Mouse (Mus musculus) MEL (cell line): Measurements from ENCODE around the gene Rapgef1. TPM values are rescaled to one million over a fixed set of nuclear protein-coding genes. Genes with fewer than 3 reads are reported as not detected.

ENCODE experiments used
- DNase-seq: peaks from one replicate; pipeline ENCODE4 v3.0.0; 2011; ENCODE audit warnings: low read depth, low spot score
- H3K27ac ChIP-seq: 2 replicates; pipeline ENCODE4 v1.5.1; 2012; ENCODE audit warnings: low read depth, mild to moderate bottlenecking, control low read depth, low read length, moderate library complexity; ENCODE audit not compliant: control insufficient read depth
- H3K27me3 ChIP-seq, 2 experiments: fragments of 150-350 bp in 1 of 2; sonication (generic) in 1 of 2; 2 replicates each; pipeline ENCODE4 v1.6.1; 2012; ENCODE audit warnings: low read length in 2 of 2, mild to moderate bottlenecking in 2 of 2, improper control_type of control experiment in 1 of 2, moderate library complexity in 1 of 2; ENCODE audit not compliant: insufficient read depth in 2 of 2, control insufficient read depth in 1 of 2
- H3K36me3 ChIP-seq, 2 experiments: 2 replicates each; pipeline ENCODE4 v1.6.1; 2012 to 2014; ENCODE audit warnings: low read length in 2 of 2, improper control_type of control experiment in 1 of 2, inconsistent platforms in 1 of 2, mild to moderate bottlenecking in 1 of 2; ENCODE audit not compliant: insufficient read depth in 2 of 2, control insufficient read depth in 1 of 2
- H3K4me1 ChIP-seq, 2 experiments: fragments of 150-350 bp in 1 of 2; sonication (generic) in 1 of 2; 2 replicates each; pipeline ENCODE4 v1.6.1; 2012; ENCODE audit warnings: low read length in 2 of 2, improper control_type of control experiment in 1 of 2, mild to moderate bottlenecking in 1 of 2; ENCODE audit not compliant: insufficient read depth in 2 of 2, control insufficient read depth in 1 of 2
- H3K4me3 ChIP-seq, 2 experiments: fragments of 150-350 bp in 1 of 2; sonication (generic) in 1 of 2; 2 replicates each; pipeline ENCODE4 v1.5.1; 2012; ENCODE audit warnings: low read depth in 2 of 2, low read length in 2 of 2, mild to moderate bottlenecking in 2 of 2, moderate library complexity in 2 of 2, control low read depth in 1 of 2, improper control_type of control experiment in 1 of 2; ENCODE audit not compliant: control insufficient read depth in 1 of 2, insufficient read depth in 1 of 2
- H3K79me2 ChIP-seq: 2 replicates; pipeline ENCODE4 v1.6.1; 2012; ENCODE audit warnings: mild to moderate bottlenecking, low read length, moderate library complexity; ENCODE audit not compliant: control insufficient read depth, poor library complexity, insufficient read depth
- H3K9ac ChIP-seq: 2 replicates; pipeline ENCODE4 v1.6.1; 2012; ENCODE audit warnings: low read depth, mild to moderate bottlenecking, control low read depth, low read length, moderate library complexity; ENCODE audit not compliant: control insufficient read depth, poor library complexity, severe bottlenecking
- H3K9me3 ChIP-seq: fragments of 150-350 bp; sonication (generic); replicated peaks from 2 replicates; pipeline ENCODE4 v1.6.1; 2012; ENCODE audit warnings: mild to moderate bottlenecking, low read length, improper control_type of control experiment, moderate library complexity; ENCODE audit not compliant: insufficient read depth
- CHD2 ChIP-seq: IDR thresholded peaks from 2 replicates; pipeline ENCODE4 v1.6.1; 2011; ENCODE audit warnings: low read length, improper control_type of control experiment
- JUND ChIP-seq: IDR thresholded peaks from 2 replicates; pipeline ENCODE4 v1.6.1; 2011; ENCODE audit warnings: low read depth, mild to moderate bottlenecking, improper control_type of control experiment, low read length
- KAT2A ChIP-seq: conservative IDR thresholded peaks from 2 replicates; pipeline ENCODE4 v1.6.1; 2012; ENCODE audit warnings: low read depth, low read length, improper control_type of control experiment, inconsistent platforms
- MAFK ChIP-seq: IDR thresholded peaks from 2 replicates; pipeline ENCODE4 v1.6.1; 2011; ENCODE audit warnings: low read depth, mild to moderate bottlenecking, low read length, improper control_type of control experiment, borderline replicate concordance
- MAZ ChIP-seq: IDR thresholded peaks from 2 replicates; pipeline ENCODE4 v1.6.1; 2012; ENCODE audit warnings: low read depth, mild to moderate bottlenecking, inconsistent platforms, low read length, improper control_type of control experiment
- MEF2A ChIP-seq: IDR thresholded peaks from 2 replicates; pipeline ENCODE4 v1.6.1; 2014; ENCODE audit warnings: low read depth, mild to moderate bottlenecking, inconsistent platforms, low read length, improper control_type of control experiment; ENCODE audit not compliant: poor library complexity, insufficient replicate concordance, severe bottlenecking; ENCODE audit errors: extremely low read depth
- MXI1 ChIP-seq: IDR thresholded peaks from 2 replicates; pipeline ENCODE4 v1.6.1; 2011; ENCODE audit warnings: mild to moderate bottlenecking, low read depth, low read length, improper control_type of control experiment
- MYB ChIP-seq: IDR thresholded peaks from 2 replicates; pipeline ENCODE4 v1.6.1; 2011; ENCODE audit warnings: mild to moderate bottlenecking, low read depth, low read length, improper control_type of control experiment
- MYC ChIP-seq: IDR thresholded peaks from 2 replicates; pipeline ENCODE4 v1.6.1; 2011; ENCODE audit warnings: low read depth, mild to moderate bottlenecking, low read length, improper control_type of control experiment, moderate library complexity
- NELFE ChIP-seq: IDR thresholded peaks from 2 replicates; pipeline ENCODE4 v1.6.1; 2011; ENCODE audit warnings: low read depth, low read length, improper control_type of control experiment
- NRF1 ChIP-seq: IDR thresholded peaks from 2 replicates; pipeline ENCODE4 v1.6.1; 2014; ENCODE audit warnings: low read depth, mild to moderate bottlenecking, inconsistent platforms, low read length, improper control_type of control experiment, moderate library complexity; ENCODE audit not compliant: poor library complexity, insufficient read depth, severe bottlenecking
- POLR2A ChIP-seq, 2 experiments: IDR thresholded peaks; 2 replicates each; pipeline ENCODE4 v1.6.1; 2011 to 2012; ENCODE audit warnings: low read length in 2 of 2, mild to moderate bottlenecking in 2 of 2, control low read depth in 1 of 2, improper control_type of control experiment in 1 of 2, low read depth in 1 of 2, moderate library complexity in 1 of 2; ENCODE audit not compliant: control insufficient read depth in 1 of 2, insufficient read depth in 1 of 2, poor library complexity in 1 of 2
- POLR2AphosphoS2 ChIP-seq: IDR thresholded peaks from 2 replicates; pipeline ENCODE4 v1.6.1; 2011; ENCODE audit warnings: low read length, improper control_type of control experiment
- POLR2AphosphoS5 ChIP-seq: IDR thresholded peaks from 2 replicates; pipeline ENCODE4 v1.6.1; 2012; ENCODE audit warnings: low read depth, borderline replicate concordance, mild to moderate bottlenecking, inconsistent platforms, low read length, moderate library complexity, mixed read lengths
- RAD21 ChIP-seq: IDR thresholded peaks from 2 replicates; pipeline ENCODE4 v1.6.1; 2011; ENCODE audit warnings: mild to moderate bottlenecking, low read depth, low read length, improper control_type of control experiment
- RCOR1 ChIP-seq: IDR thresholded peaks from 2 replicates; pipeline ENCODE4 v1.6.1; 2012; ENCODE audit warnings: low read depth, mild to moderate bottlenecking, inconsistent platforms, low read length, improper control_type of control experiment
- TAL1 ChIP-seq: IDR thresholded peaks from 2 replicates; pipeline ENCODE4 v1.6.1; 2012; ENCODE audit warnings: mild to moderate bottlenecking, inconsistent platforms, low read length, moderate library complexity, mixed read lengths
- TCF12 ChIP-seq: IDR thresholded peaks from 2 replicates; pipeline ENCODE4 v1.6.1; 2014; ENCODE audit warnings: low read depth, mild to moderate bottlenecking, inconsistent platforms, low read length, improper control_type of control experiment, moderate library complexity
- UBTF ChIP-seq: IDR thresholded peaks from 2 replicates; pipeline ENCODE4 v1.6.1; 2012; ENCODE audit warnings: low read depth, mild to moderate bottlenecking, inconsistent platforms, low read length, improper control_type of control experiment, moderate library complexity, borderline replicate concordance; ENCODE audit not compliant: insufficient read depth
- USF1 ChIP-seq: IDR thresholded peaks from 2 replicates; pipeline ENCODE4 v1.6.1; 2014; ENCODE audit warnings: low read depth, mild to moderate bottlenecking, inconsistent platforms, low read length, improper control_type of control experiment, moderate library complexity
- ZKSCAN1 ChIP-seq: IDR thresholded peaks from 2 replicates; pipeline ENCODE4 v1.6.1; 2012; ENCODE audit warnings: low read depth, mild to moderate bottlenecking, inconsistent platforms, low read length, improper control_type of control experiment, moderate library complexity
- ZMIZ1 ChIP-seq: IDR thresholded peaks from 2 replicates; pipeline ENCODE4 v1.6.1; 2012; ENCODE audit warnings: low read depth, mild to moderate bottlenecking, inconsistent platforms, low read length, improper control_type of control experiment, moderate library complexity
- ZNF384 ChIP-seq: IDR thresholded peaks from 2 replicates; pipeline ENCODE4 v1.6.1; 2012; ENCODE audit warnings: low read depth, mild to moderate bottlenecking, inconsistent platforms, low read length, improper control_type of control experiment
- polyA plus RNA-seq, 2 experiments: library from polyadenylated mRNA; stranded (reverse) in 1 of 2; unstranded in 1 of 2; fragments of >175 nt in 1 of 2; fragments of >200 nt in 1 of 2; gene quantifications; 2 replicates each; pipeline versions ENCODE4 v1.2.1 to v1.2.4; 2012; ENCODE audit warnings: low replicate concordance in 2 of 2, low read depth in 1 of 2; ENCODE audit not compliant: insufficient read length in 2 of 2, insufficient read depth in 1 of 2, missing spikeins in 1 of 2
- total RNA-seq: library from RNA; depleted of rRNA; stranded (reverse); fragments of 300-350 nt; gene quantifications from 2 replicates; pipeline ENCODE4 v1.2.3, GENCODE M21; 2012

The Rapgef1 gene
- total and polyA plus RNA-seq, 3 experiments: 57.2 to 88.3 (median 77.0) TPM

- Histone ChIP-seq H3K27ac (no peak overlapping the region), H3K27me3 (no peaks in the 10 kb centered on the region), H3K79me2 (no peaks in the 10 kb centered on the region), H3K4me1 (peaks cover 4 to 9% of the 10 kb centered on the region in 2 experiments; a peak in 3 of 4 replicates), H3K36me3 (peaks cover 5 to 6% of the 10 kb centered on the region in 2 experiments), H3K4me3 (no peak overlapping the region), H3K9ac (no peak overlapping the region), H3K9me3 (no peaks in the 10 kb centered on the region)
- TF ChIP-seq MAZ (no peak), JUND (no peak), NELFE (no peak), RAD21 (no peak), MEF2A (no peak), MAFK (no peak), MXI1 (no peak), TAL1 (no peak), RCOR1 (no peak), UBTF (no peak), NRF1 (no peak), POLR2A (IDR thresholded peaks at IDR 0.05; ENCODE audit: control insufficient read depth in 1 of 2, insufficient read depth in 1 of 2, low read depth in 1 of 2, low read length in 2 of 2, poor library complexity in 1 of 2) (no peak), ZMIZ1 (no peak), KAT2A (no peak)
- no peak for DNase-seq
These were observed 96.6 kb downstream of the Rapgef1 start for GRCm38 (mm10) chr2:29716143-29716542.

GRCm38 (mm10) chr2:29716691-29717090 lies 97.2 kb downstream of the Rapgef1 start:
- no peaks in the 10 kb centered on the region for H3K79me2 ChIP-seq
- H3K4me1 ChIP-seq: peaks cover 4 to 9% of the 10 kb centered on the region in 2 experiments; a peak in 3 of 4 replicates
- H3K9me3 ChIP-seq: no peaks in the 10 kb centered on the region
- DNase-seq: no peak
- H3K27me3 ChIP-seq: no peaks in the 10 kb centered on the region
- H3K36me3 ChIP-seq: peaks cover 5 to 6% of the 10 kb centered on the region in 2 experiments
- H3K27ac ChIP-seq: no peak overlapping the region
- no peak overlapping the region for H3K9ac ChIP-seq
- TF ChIP-seq USF1 (no peak), POLR2AphosphoS5 (no peak), MYB (no peak), ZNF384 (no peak), TCF12 (no peak), POLR2AphosphoS2 (no peak), ZKSCAN1 (no peak), TAL1 (no peak), MAZ (no peak), MXI1 (no peak), MYC (no peak), ZMIZ1 (no peak), CHD2 (no peak)
- TF ChIP-seq, all 39 proteins: peak for 0
- H3K4me3 ChIP-seq: no peak overlapping the region
